Mouse (Mus musculus) C2C12 (cell line): ENCODE measurements around the gene Tjp3. TPM values are rescaled to one million over a fixed set of nuclear protein-coding genes. Genes with fewer than 3 reads are reported as not detected.

Source experiments
- H3K27me3 ChIP-seq: one replicate; pipeline ENCODE4 v1.6.1; 2011; ENCODE audit not compliant: control insufficient read depth, insufficient read depth, insufficient read length
- H3K36me3 ChIP-seq: one replicate; pipeline ENCODE4 v1.6.1; 2011; ENCODE audit not compliant: control insufficient read depth, insufficient read depth
- H3K4me3 ChIP-seq: one replicate; pipeline ENCODE4 v1.5.1; 2011; ENCODE audit warnings: mild to moderate bottlenecking, control low read depth; ENCODE audit not compliant: poor library complexity, insufficient read depth, severe bottlenecking
- H3K79me2 ChIP-seq: one replicate; pipeline ENCODE4 v1.6.1; 2011; ENCODE audit not compliant: control insufficient read depth, insufficient read depth
- H3K79me3 ChIP-seq: one replicate; pipeline ENCODE4 v1.6.1; 2011; ENCODE audit warnings: low read depth, control low read depth
- H3ac ChIP-seq: one replicate; pipeline ENCODE3; 2011; ENCODE audit warnings: low read depth; ENCODE audit not compliant: control insufficient read depth, insufficient read length
- CEBPB ChIP-seq: IDR thresholded peaks from one replicate; pipeline ENCODE4 v1.6.1; 2011; ENCODE audit warnings: low read depth, mild to moderate bottlenecking, control low read depth, moderate library complexity
- CTCF ChIP-seq: IDR thresholded peaks from one replicate; pipeline ENCODE4 v1.5.1; 2011; ENCODE audit not compliant: control insufficient read depth, insufficient read depth, insufficient read length
- FOSL1 ChIP-seq: IDR thresholded peaks from one replicate; pipeline ENCODE4 v1.8.0; 2011; ENCODE audit warnings: mild to moderate bottlenecking, low read length; ENCODE audit not compliant: poor library complexity, insufficient read depth, severe bottlenecking
- MAX ChIP-seq: IDR thresholded peaks from one replicate; pipeline ENCODE4 v1.6.1; 2011; ENCODE audit warnings: mild to moderate bottlenecking, control low read depth
- MYOD1 ChIP-seq: IDR thresholded peaks from one replicate; pipeline ENCODE4 v1.6.1; 2011; ENCODE audit warnings: low read depth; ENCODE audit not compliant: control insufficient read depth, insufficient read length
- MYOG ChIP-seq: IDR thresholded peaks from one replicate; pipeline ENCODE4 v1.6.1; 2011; ENCODE audit not compliant: control insufficient read depth, insufficient read length; ENCODE audit errors: extremely low read depth
- USF1 ChIP-seq: IDR thresholded peaks from one replicate; pipeline ENCODE4 v1.6.1; 2011; ENCODE audit warnings: low read depth, mild to moderate bottlenecking, control low read depth, moderate library complexity
- polyA plus RNA-seq: library from polyadenylated mRNA; unstranded; fragments of >200 nt; fragmentation: generic; extraction: Trizol; gene quantifications from one replicate; pipeline ENCODE4 v1.2.1, GENCODE M21; 2012; ENCODE audit warnings: missing spikeins

Tjp3 gene
- polyA plus RNA-seq, 1 experiment = not detected

DNA sequence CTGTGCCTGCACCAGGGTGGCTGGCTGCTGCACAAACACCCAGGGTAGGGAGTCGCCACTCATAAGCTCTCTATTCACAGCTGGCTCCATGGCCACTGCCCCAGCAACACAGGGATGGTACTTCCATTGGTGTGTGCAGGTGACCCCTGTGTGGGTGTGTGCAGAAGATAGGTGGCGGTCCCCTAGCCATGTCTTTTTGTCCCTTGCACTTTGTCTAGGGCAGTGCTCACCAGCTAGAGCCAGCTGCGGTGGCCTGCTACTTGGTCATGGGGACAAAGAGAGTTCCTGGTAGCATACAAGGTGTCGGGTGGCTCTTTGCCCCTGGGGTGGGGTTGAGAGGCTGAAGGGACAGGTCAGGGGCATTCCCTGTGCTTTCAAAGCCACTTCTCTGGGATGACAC, 47.2 kb downstream of the Tjp3 start:
- peaks cover 31% of the 10 kb centered on the region for H3K27me3 ChIP-seq
- no peaks in the 10 kb centered on the region for H3K36me3 ChIP-seq
- H3K79me3 ChIP-seq = no peaks in the 10 kb centered on the region
- TF ChIP-seq MYOD1 (no peak), CTCF (no peak), MYOG (no peak), CEBPB (no peak), MAX (no peak), FOSL1 (no peak), USF1 (no peak)
- no peak overlapping the region for H3K4me3 ChIP-seq
- no peak overlapping the region for H3ac ChIP-seq
- H3K79me2 ChIP-seq = no peaks in the 10 kb centered on the region

- H3K4me3 ChIP-seq = no peak overlapping the region
- H3ac ChIP-seq = no peak overlapping the region
- no peak for TF ChIP-seq USF1
- TF ChIP-seq FOSL1 = no peak
- no peak for TF ChIP-seq CEBPB
- no peak for TF ChIP-seq MAX
- TF ChIP-seq CTCF = no peak
- TF ChIP-seq MYOG = no peak
- TF ChIP-seq MYOD1 = no peak
- no peaks in the 10 kb centered on the region for H3K36me3 ChIP-seq
- H3K79me2 ChIP-seq = no peaks in the 10 kb centered on the region
- no peaks in the 10 kb centered on the region for H3K79me3 ChIP-seq
- peaks cover 31% of the 10 kb centered on the region for H3K27me3 ChIP-seq
Observed at GRCm38 (mm10) chr10:81242021-81242420, 49.4 kb downstream of the Tjp3 start.

- no peak overlapping the region for H3ac ChIP-seq
- H3K27me3 ChIP-seq = peaks cover 28% of the 10 kb centered on the region
- TF ChIP-seq MYOG (no peak), FOSL1 (no peak), USF1 (no peak), CTCF (peak; percentile 54)
- H3K79me2 ChIP-seq = no peaks in the 10 kb centered on the region
- H3K4me3 ChIP-seq = no peak overlapping the region
- H3K36me3 ChIP-seq = no peaks in the 10 kb centered on the region
- no peaks in the 10 kb centered on the region for H3K79me3 ChIP-seq
Observed at GRCm38 (mm10) chr10:81240876-81241275, 50.5 kb downstream of the Tjp3 start.

- Histone ChIP-seq H3ac (no peak overlapping the region), H3K36me3 (no peaks in the 10 kb centered on the region), H3K79me3 (no peaks in the 10 kb centered on the region), H3K27me3 (peaks cover 20% of the 10 kb centered on the region), H3K79me2 (no peaks in the 10 kb centered on the region), H3K4me3 (no peak overlapping the region)
- TF ChIP-seq CTCF (no peak), CEBPB (no peak), FOSL1 (no peak), MAX (no peak), USF1 (no peak), MYOD1 (no peak), MYOG (no peak)
Observed at GRCm38 (mm10) chr10:81238618-81239017, 52.8 kb downstream of the Tjp3 start.

- Histone ChIP-seq H3K79me3 (no peaks in the 10 kb centered on the region), H3K36me3 (no peaks in the 10 kb centered on the region), H3K27me3 (peaks cover 2% of the 10 kb centered on the region), H3K4me3 (no peak overlapping the region), H3ac (no peak overlapping the region), H3K79me2 (no peaks in the 10 kb centered on the region)
- TF ChIP-seq USF1 (no peak), MYOG (no peak), CTCF (no peak), FOSL1 (no peak), MYOD1 (no peak), MAX (no peak), CEBPB (no peak)
Observed at GRCm38 (mm10) chr10:81236471-81237268, 54.7 kb downstream of the Tjp3 start.

- Histone ChIP-seq H3ac (no peak overlapping the region), H3K79me3 (no peaks in the 10 kb centered on the region), H3K4me3 (no peak overlapping the region), H3K36me3 (no peaks in the 10 kb centered on the region), H3K27me3 (no peaks in the 10 kb centered on the region), H3K79me2 (no peaks in the 10 kb centered on the region)
- TF ChIP-seq MYOD1 (no peak), CEBPB (no peak), MYOG (no peak), FOSL1 (no peak), USF1 (no peak), MAX (no peak)
Observed at GRCm38 (mm10) chr10:81234206-81234605, 57.2 kb downstream of the Tjp3 start.
